Mouse (Mus musculus) activated CD4-positive, CD25-positive, alpha-beta regulatory T cell, adult 4 months (primary cell): ENCODE measurements around the gene Sac3d1. TPM values are rescaled to one million over a fixed set of nuclear protein-coding genes. Genes with fewer than 3 reads are reported as not detected.

ENCODE experiments used
- ATAC-seq: one replicate; pipeline ENCODE4 v1.8.0; 2017
- polyA plus RNA-seq, 2 experiments: library from polyadenylated mRNA; unstranded; fragments of 100-300 nt; shearing (Covaris generic); gene quantifications; one replicate each; pipeline ENCODE4 v1.2.1; 2017

Sac3d1 gene
- polyA plus RNA-seq, 2 experiments from 2014 or later: 2.5 to 2.6 TPM

DNA sequence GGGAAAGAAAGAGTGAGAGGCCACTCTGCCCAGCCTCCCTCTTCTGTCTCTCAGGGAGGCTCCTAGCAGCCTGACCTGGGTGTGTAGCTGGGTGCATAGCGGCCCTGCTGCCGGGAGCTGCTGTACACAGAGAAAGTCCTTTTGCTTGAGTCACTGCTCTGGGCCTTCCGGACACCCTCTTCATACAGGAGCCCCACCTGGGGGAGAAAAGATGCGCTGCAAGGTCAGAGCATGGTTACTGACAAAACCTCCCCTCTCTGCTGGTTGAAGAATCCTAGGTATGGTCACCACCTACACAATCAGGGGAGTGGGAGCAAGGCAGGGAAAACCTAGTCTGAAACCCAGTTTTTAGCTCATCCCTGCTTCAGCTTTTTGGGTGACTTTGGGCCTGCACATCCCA lies 49.5 kb downstream of the Sac3d1 start:
- ATAC-seq: no peak

DNA sequence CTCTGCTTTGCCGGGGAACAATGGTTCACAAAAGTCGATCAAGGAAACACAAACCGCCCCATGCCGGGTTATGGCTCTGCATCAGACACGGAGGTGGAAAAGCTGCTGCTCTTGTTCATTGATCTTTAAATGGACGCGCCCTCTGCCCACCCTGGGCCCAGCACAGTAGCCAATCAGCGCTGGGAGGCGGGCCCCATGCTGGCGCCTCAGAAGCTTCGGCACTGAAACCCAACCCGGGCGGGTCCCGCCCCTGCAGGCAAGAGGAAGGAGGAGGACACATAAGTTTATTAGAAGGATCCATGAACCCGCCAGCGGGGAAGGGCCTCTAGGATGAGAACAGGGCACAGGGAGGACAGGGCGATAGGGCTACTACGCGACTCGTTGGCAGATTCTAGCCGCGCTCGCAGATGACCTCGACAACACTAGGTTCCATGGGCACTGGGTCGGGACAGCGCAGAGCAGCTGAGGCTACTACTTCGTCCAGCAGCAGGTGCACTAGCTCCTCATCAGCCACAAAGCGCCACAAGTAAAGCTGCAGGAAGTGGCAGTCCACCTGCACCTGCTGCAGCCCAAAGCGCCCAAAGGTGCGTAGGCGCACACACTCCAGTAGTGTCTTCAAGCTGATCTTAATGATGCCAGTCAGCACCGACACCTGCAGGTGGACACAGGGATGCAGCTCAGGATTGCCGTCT lies 50.6 kb downstream of the Sac3d1 start, which contains the start of gene Tm7sf2:
Gene Tm7sf2 (minus strand): TSS at position 650 of the 692 bp plus-strand sequence.
- ATAC-seq: peak; percentile 86

DNA sequence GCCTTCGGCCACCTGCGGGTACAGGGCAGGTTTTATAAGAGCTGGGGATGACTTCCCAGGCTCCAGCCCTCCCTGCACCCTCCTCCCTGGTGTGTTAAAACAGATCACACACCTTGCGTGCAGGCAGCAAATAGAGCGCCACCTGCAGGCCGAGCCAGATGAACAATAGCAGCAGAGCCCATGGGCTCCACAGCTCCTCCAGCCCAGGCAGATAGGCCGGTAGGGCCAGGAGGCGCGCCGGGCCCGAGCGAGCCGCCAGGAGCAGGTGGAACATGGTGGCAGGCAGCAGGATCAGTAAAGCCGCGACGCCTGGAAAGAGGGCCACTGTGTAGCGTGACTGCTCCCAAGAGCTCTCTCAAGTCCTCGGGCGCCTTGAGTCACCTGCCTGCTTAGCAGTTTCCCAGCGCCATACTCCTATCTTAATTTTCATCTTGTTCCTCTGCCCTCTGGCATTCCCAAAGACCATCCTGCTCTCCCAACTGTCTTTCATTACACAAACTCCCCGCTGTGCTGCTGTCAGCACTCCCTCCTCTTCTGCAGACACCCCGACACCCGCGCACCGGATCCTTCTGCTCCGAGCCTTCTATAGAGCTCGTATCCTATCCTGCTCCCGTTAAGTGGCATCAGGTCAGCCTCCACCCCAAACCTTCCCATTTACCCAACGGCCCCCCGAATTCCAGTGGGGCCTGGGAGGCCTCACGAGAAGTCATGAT lies 51.3 kb downstream of the Sac3d1 start:
- ATAC-seq: peak; percentile 42

DNA sequence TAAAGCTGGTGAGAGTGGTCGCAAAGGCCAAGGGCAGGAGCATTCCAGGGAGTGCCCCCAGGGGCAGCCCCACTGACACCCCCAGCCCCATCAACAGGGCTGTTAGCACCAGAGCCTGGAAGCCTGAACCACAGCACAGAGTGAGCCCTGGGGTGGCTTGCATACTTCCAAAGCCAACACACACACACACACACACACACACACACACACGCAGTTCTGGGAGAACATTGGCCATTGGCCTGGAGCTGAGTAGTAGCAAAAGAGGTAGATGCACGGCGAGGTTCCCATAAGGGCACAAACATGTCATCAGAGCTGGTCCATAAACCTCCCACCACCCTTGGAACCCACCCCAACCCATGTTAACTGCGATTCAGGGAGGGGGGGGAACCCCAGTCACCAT lies 51.9 kb downstream of the Sac3d1 start:
- ATAC-seq: no peak

Other genes starting within 250 kb of the Sac3d1 start
- gene Frmd8, start 243.4 kb downstream of the Sac3d1 start, polyA plus RNA-seq: 10 to 100 TPM; 70.6 to 78.6 TPM
- gene Slc25a45, start 240.8 kb downstream of the Sac3d1 start, polyA plus RNA-seq: 10 to 100 TPM; 43.3 to 60.2 TPM
- under 1 TPM; 0.29 to 0.58 TPM for gene Tigd3, start 224.5 kb downstream of the Sac3d1 start, polyA plus RNA-seq
- 100 to 1,000 TPM; 123 to 178 TPM for gene Dpf2, start 205.6 kb downstream of the Sac3d1 start, polyA plus RNA-seq
- under 1 TPM in 1 of 2 experiments, not detected in 1; 0.25 TPM for gene Cdc42ep2, start 193.8 kb downstream of the Sac3d1 start, polyA plus RNA-seq
- 10 to 100 TPM; 16.5 to 17.5 TPM for gene Pola2, start 154.4 kb downstream of the Sac3d1 start, polyA plus RNA-seq
- not detected for gene Slc22a20, start 132.5 kb downstream of the Sac3d1 start, polyA plus RNA-seq
- gene Capn1, start 102.8 kb downstream of the Sac3d1 start, polyA plus RNA-seq: 10 to 100 TPM; 48.8 to 56.7 TPM
- gene Syvn1, start 72.1 kb downstream of the Sac3d1 start, polyA plus RNA-seq: 10 to 100 TPM; 12.2 to 15.7 TPM
- gene Mrpl49, start 60.9 kb downstream of the Sac3d1 start, polyA plus RNA-seq: 10 to 100 TPM; 31.3 to 38.5 TPM
- gene Fau, start 60.8 kb downstream of the Sac3d1 start, polyA plus RNA-seq: 1,000 to 10,000 TPM; 2,454 to 3,437 TPM
- gene Znhit2, start 57.5 kb downstream of the Sac3d1 start, polyA plus RNA-seq: 10 to 100 TPM; 10.3 to 11.0 TPM
- gene Tm7sf2, start 50.3 kb downstream of the Sac3d1 start, polyA plus RNA-seq: 1 to 10 TPM; 5.4 to 9.2 TPM
- 10 to 100 TPM; 34.1 to 34.6 TPM for gene Vps51, start 41.4 kb downstream of the Sac3d1 start, polyA plus RNA-seq
- not detected for gene Tmem262, start 38.6 kb downstream of the Sac3d1 start, polyA plus RNA-seq
- under 1 TPM in 1 of 2 experiments, not detected in 1; 0.69 TPM for gene Gm28374, start 36.4 kb downstream of the Sac3d1 start, polyA plus RNA-seq
- gene Zfpl1, start 33.7 kb downstream of the Sac3d1 start, polyA plus RNA-seq: 10 to 100 TPM; 26.9 to 43.8 TPM
- 1 to 10 TPM; 6.7 to 9.3 TPM for gene Cdca5, start 33.7 kb downstream of the Sac3d1 start, polyA plus RNA-seq
- not detected for gene AC131692.1, start 24.2 kb downstream of the Sac3d1 start, polyA plus RNA-seq
- not detected for gene Naaladl1, start 12.9 kb downstream of the Sac3d1 start, polyA plus RNA-seq
- gene Snx15, start 9.7 kb upstream of the Sac3d1 start, polyA plus RNA-seq: 10 to 100 TPM; 17.4 to 25.2 TPM
- not detected for gene Batf2, start 22.3 kb upstream of the Sac3d1 start, polyA plus RNA-seq
- gene Arl2, start 22.9 kb upstream of the Sac3d1 start, polyA plus RNA-seq: 10 to 100 TPM; 16.9 to 20.1 TPM
- gene Majin, start 65.7 kb upstream of the Sac3d1 start, polyA plus RNA-seq: under 1 TPM in 1 of 2 experiments, not detected in 1; 0.60 TPM
- not detected for gene Gpha2, start 107.7 kb upstream of the Sac3d1 start, polyA plus RNA-seq
- gene Ppp2r5b, start 117.2 kb upstream of the Sac3d1 start, polyA plus RNA-seq: 1 to 10 TPM; 1.4 to 1.5 TPM
- 10 to 100 TPM in 1 of 2 experiments, 1 to 10 TPM in 1; 7.4 to 17.2 TPM for gene Atg2a, start 123.0 kb upstream of the Sac3d1 start, polyA plus RNA-seq
- 10 to 100 TPM; 11.0 to 15.2 TPM for gene Ehd1, start 158.1 kb upstream of the Sac3d1 start, polyA plus RNA-seq
- under 1 TPM; 0.11 to 0.17 TPM for gene Cdc42bpg, start 187.8 kb upstream of the Sac3d1 start, polyA plus RNA-seq
- 10 to 100 TPM; 13.9 to 19.1 TPM for gene Men1, start 216.3 kb upstream of the Sac3d1 start, polyA plus RNA-seq
- 100 to 1,000 TPM in 1 of 2 experiments, 10 to 100 TPM in 1; 82.0 to 116 TPM for gene Map4k2, start 222.5 kb upstream of the Sac3d1 start, polyA plus RNA-seq
- gene Sf1, start 245.0 kb upstream of the Sac3d1 start, polyA plus RNA-seq: 10 to 100 TPM; 47.6 to 48.6 TPM